Mouse (Mus musculus) hindbrain, embryonic 16.5 days (tissue): Measurements from ENCODE around the gene Slc5a10. TPM values are rescaled to one million over a fixed set of nuclear protein-coding genes. Genes with fewer than 3 reads are reported as not detected.

Source experiments
- ATAC-seq: fragments of 200-750 bp; cut with Nextera tagmentation; 2 replicates; pipeline ENCODE4 v1.8.0; 2017; ENCODE audit warnings: moderate TSS enrichment, moderate library complexity
- H3K27ac ChIP-seq: fragments of 300-500 bp; sonication (generic); 2 replicates; pipeline ENCODE4 v1.5.1; 2014; ENCODE audit warnings: low read depth, mild to moderate bottlenecking, control low read depth, low read length, moderate library complexity
- H3K27me3 ChIP-seq: fragments of 300-500 bp; sonication (generic); replicated peaks from 2 replicates; pipeline ENCODE4 v1.6.1; 2014; ENCODE audit warnings: low read length; ENCODE audit not compliant: control insufficient read depth, insufficient read depth
- H3K36me3 ChIP-seq: fragments of 300-500 bp; sonication (generic); 2 replicates; pipeline ENCODE4 v1.6.1; 2014; ENCODE audit warnings: mild to moderate bottlenecking, low read length, moderate library complexity, mixed read lengths; ENCODE audit not compliant: control insufficient read depth, insufficient read depth
- H3K4me1 ChIP-seq: fragments of 300-500 bp; sonication (generic); 2 replicates; pipeline ENCODE4 v1.6.1; 2014; ENCODE audit warnings: low read depth, low read length; ENCODE audit not compliant: control insufficient read depth, insufficient read depth
- H3K4me2 ChIP-seq: fragments of 300-500 bp; sonication (generic); 2 replicates; pipeline ENCODE4 v1.6.1; 2014; ENCODE audit warnings: mild to moderate bottlenecking, low read length, control low read depth, moderate library complexity
- H3K4me3 ChIP-seq: fragments of 300-500 bp; sonication (generic); 2 replicates; pipeline ENCODE4 v1.5.1; 2014; ENCODE audit warnings: mild to moderate bottlenecking, low read length, control low read depth, moderate library complexity
- H3K9ac ChIP-seq: fragments of 300-500 bp; sonication (generic); 2 replicates; pipeline ENCODE4 v1.6.1; 2014; ENCODE audit warnings: low read depth, mild to moderate bottlenecking, control low read depth, low read length, moderate library complexity
- H3K9me3 ChIP-seq: fragments of 300-500 bp; sonication (generic); 2 replicates; pipeline ENCODE4 v1.6.1; 2014; ENCODE audit warnings: mild to moderate bottlenecking, low read length, moderate library complexity; ENCODE audit not compliant: control insufficient read depth
- WGBS: fragments of 180-500 bp; shearing (Covaris S2); extraction: QIAGEN DNeasy Blood & Tissue Kit; methylation state at CpG from one replicate; pipeline ENCODE4 v1.1.7; 2014; 5-methylcytosine and 5-hydroxymethylcytosine counted together
- polyA plus RNA-seq: library from polyadenylated mRNA; unstranded; fragments of >200 nt; fragmentation: Nextera tagmentation; extraction: Ambion mirVana; gene quantifications from 2 replicates; pipeline ENCODE4 v1.2.1, GENCODE M21; 2015

Gene Slc5a10
- polyA plus RNA-seq, 1 experiment from 2014 or later: not detected

DNA sequence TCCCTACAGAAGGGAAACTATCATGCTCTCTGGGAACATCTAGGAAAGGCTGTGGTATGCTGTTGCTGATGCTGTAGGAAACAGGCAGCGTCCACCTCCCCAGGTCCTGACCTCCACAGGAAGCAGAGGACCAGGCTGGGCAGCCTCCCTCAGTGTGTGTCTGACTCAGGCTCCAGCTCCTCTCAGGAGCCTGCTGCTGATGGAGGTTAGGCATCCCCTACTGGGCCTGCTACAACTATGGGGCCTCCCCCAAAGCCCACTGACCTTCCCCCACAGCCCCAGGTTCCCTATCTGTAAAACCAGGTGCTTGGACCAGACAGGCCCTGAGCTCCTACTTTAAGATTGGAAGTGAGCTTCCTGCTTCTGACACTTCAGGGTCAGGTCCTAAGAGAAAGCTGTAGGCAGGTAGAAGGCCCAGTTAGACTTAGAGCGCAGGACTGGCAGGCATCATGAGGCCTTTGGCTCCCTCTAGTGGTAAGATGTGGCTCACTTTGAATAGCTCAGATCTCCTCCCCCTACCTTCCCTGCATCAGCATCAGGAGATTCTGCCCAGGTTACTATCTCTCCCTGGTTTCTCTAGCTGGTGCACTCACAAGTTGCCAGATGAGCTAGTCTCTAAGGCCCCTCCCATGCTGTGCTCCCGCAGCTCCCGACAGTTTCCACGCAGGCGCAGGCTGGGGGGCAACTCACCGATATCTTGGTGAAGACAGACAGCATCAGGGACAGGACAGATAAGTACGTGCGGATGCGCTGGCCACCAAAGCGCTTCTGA, 6.1 kb downstream of the Slc5a10 start:
- Histone ChIP-seq H3K9me3 (no peaks in the 10 kb centered on the region), H3K27ac (no peak overlapping the region), H3K27me3 (no peaks in the 10 kb centered on the region), H3K4me2 (no peak overlapping the region), H3K36me3 (no peaks in the 10 kb centered on the region), H3K4me1 (no peaks in the 10 kb centered on the region; the same call in 1 of the 2 replicates), H3K4me3 (no peak overlapping the region), H3K9ac (no peak overlapping the region)
- WGBS: 53% methylated on average over 11 of the region's 11 CpGs
- ATAC-seq: peak; percentile 92

- H3K27ac ChIP-seq: no peak overlapping the region
- no peaks in the 10 kb centered on the region; the same call in 1 of the 2 replicates for H3K4me1 ChIP-seq
- no peaks in the 10 kb centered on the region for H3K36me3 ChIP-seq
- H3K9ac ChIP-seq: no peak overlapping the region
- no peaks in the 10 kb centered on the region for H3K9me3 ChIP-seq
- no peaks in the 10 kb centered on the region for H3K27me3 ChIP-seq
- no peak overlapping the region for H3K4me3 ChIP-seq
- no peak overlapping the region for H3K4me2 ChIP-seq
- WGBS: 53% methylated on average over 15 of the region's 15 CpGs
- no peak for ATAC-seq
Observed at GRCm38 (mm10) chr11:61713157-61713855, 7.3 kb downstream of the Slc5a10 start.

- Histone ChIP-seq H3K36me3 (no peaks in the 10 kb centered on the region), H3K9me3 (no peaks in the 10 kb centered on the region), H3K27me3 (no peaks in the 10 kb centered on the region), H3K4me3 (no peak overlapping the region), H3K27ac (no peak overlapping the region), H3K4me2 (no peak overlapping the region), H3K9ac (no peak overlapping the region), H3K4me1 (no peaks in the 10 kb centered on the region)
- no peak for ATAC-seq
- 76% methylated on average over 3 of the region's 3 CpGs for WGBS
Observed at GRCm38 (mm10) chr11:61708928-61709327, 11.7 kb downstream of the Slc5a10 start.

DNA sequence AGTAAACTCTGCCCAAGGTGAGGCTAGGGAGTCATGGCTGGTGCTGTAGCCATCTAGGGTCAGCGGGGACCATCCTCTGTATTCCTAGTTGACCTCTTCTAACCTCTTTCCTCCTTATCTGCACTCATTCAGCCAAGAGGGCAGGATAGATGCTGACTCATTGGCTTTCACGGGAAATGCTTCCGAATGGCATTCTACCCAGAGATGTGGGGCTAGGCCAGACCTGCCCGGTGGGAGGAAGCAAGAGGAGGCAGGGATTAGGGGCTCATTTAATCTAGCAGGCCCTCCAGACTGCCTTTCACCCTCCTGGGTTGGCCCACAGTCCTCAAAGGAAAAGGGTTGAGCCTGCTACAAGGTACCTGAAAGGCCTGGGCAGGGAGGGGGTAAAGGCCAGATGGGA, 14.4 kb downstream of the Slc5a10 start:
- 52% methylated on average over 4 of the region's 4 CpGs for WGBS
- no peaks in the 10 kb centered on the region for H3K9me3 ChIP-seq
- ATAC-seq: no peak
- no peak overlapping the region for H3K4me3 ChIP-seq
- no peaks in the 10 kb centered on the region for H3K4me1 ChIP-seq
- H3K36me3 ChIP-seq: no peaks in the 10 kb centered on the region
- no peak overlapping the region for H3K9ac ChIP-seq
- H3K4me2 ChIP-seq: no peak overlapping the region
- no peak overlapping the region for H3K27ac ChIP-seq
- H3K27me3 ChIP-seq: no peaks in the 10 kb centered on the region

DNA sequence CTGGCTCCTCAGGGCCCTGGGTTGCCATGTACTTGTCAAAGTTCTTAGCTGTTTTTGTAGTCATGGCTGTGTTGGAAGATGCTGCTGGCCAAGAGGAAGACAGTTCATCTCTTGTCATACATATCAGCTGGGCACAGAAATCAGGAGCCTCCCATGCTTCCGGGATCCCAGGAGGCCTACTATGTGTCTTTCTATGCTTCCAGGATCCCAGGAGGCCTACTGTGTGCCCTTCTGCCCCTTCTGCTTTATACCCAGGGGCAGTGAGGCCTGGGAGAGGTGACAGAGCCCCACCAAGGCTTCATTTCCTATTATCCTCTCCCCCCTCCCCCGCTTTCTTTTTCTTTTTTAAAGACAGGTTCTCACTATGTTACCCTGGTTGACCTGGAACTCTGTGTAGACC, 15.0 kb downstream of the Slc5a10 start:
- no peak for ATAC-seq
- Histone ChIP-seq H3K27me3 (no peaks in the 10 kb centered on the region), H3K4me3 (no peak overlapping the region), H3K9ac (no peak overlapping the region), H3K9me3 (no peaks in the 10 kb centered on the region), H3K36me3 (no peaks in the 10 kb centered on the region), H3K4me2 (no peak overlapping the region), H3K27ac (no peak overlapping the region), H3K4me1 (no peaks in the 10 kb centered on the region)
- 97% methylated on average over 2 of the region's 2 CpGs for WGBS

GRCm38 (mm10) chr11:61702494-61702893, 18.1 kb downstream of the Slc5a10 start:
- Histone ChIP-seq H3K9ac (no peak overlapping the region), H3K36me3 (no peaks in the 10 kb centered on the region), H3K27ac (no peak overlapping the region), H3K9me3 (no peaks in the 10 kb centered on the region), H3K4me3 (no peak overlapping the region), H3K4me2 (no peak overlapping the region), H3K4me1 (no peaks in the 10 kb centered on the region), H3K27me3 (no peaks in the 10 kb centered on the region)
- 92% methylated on average over 5 of the region's 5 CpGs for WGBS
- no peak for ATAC-seq

- ATAC-seq: no peak
- H3K4me2 ChIP-seq: no peak overlapping the region
- H3K9me3 ChIP-seq: no peaks in the 10 kb centered on the region
- no peak overlapping the region for H3K4me3 ChIP-seq
- no peaks in the 10 kb centered on the region for H3K27me3 ChIP-seq
- WGBS: 29% methylated on average over 5 of the region's 5 CpGs
- H3K9ac ChIP-seq: no peak overlapping the region
- no peaks in the 10 kb centered on the region for H3K4me1 ChIP-seq
- H3K27ac ChIP-seq: no peak overlapping the region
- H3K36me3 ChIP-seq: no peaks in the 10 kb centered on the region
Observed at GRCm38 (mm10) chr11:61701696-61702095, 18.9 kb downstream of the Slc5a10 start.

DNA sequence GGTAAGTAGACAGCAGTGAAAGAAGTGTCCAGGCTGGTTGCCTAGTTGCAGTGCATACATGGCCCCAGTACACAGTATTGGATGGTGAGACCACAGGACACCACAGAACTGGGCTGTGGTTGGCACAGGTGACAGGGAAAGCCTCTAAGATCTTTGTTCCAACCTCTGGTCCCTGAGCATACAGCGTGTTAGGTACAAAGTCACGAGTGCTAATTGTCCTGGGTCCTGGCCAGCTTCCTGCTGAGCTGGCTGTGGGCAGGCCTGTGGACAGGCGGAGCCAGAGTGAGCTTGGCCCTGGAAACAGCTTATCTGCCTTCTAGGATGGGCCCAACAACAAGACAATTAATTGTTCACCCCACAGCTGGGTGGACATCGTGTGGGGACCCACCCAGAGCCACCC, 20.7 kb downstream of the Slc5a10 start:
- Histone ChIP-seq H3K9ac (no peak overlapping the region), H3K4me2 (no peak overlapping the region), H3K4me1 (no peaks in the 10 kb centered on the region), H3K27ac (no peak overlapping the region), H3K4me3 (no peak overlapping the region), H3K9me3 (no peaks in the 10 kb centered on the region), H3K27me3 (no peaks in the 10 kb centered on the region), H3K36me3 (no peaks in the 10 kb centered on the region)
- ATAC-seq: peak; percentile 24; the same call in 1 of the 2 replicates
- 42% methylated on average over 4 of the region's 4 CpGs for WGBS

- no peak overlapping the region for H3K4me2 ChIP-seq
- H3K4me3 ChIP-seq: no peak overlapping the region
- H3K27me3 ChIP-seq: no peaks in the 10 kb centered on the region
- H3K36me3 ChIP-seq: no peaks in the 10 kb centered on the region
- no peak for ATAC-seq
- H3K27ac ChIP-seq: no peak overlapping the region
- H3K9me3 ChIP-seq: no peaks in the 10 kb centered on the region
- 90% methylated on average over 5 of the region's 5 CpGs for WGBS
- H3K4me1 ChIP-seq: no peaks in the 10 kb centered on the region
- H3K9ac ChIP-seq: no peak overlapping the region
Observed at GRCm38 (mm10) chr11:61699460-61699859, 21.2 kb downstream of the Slc5a10 start.
